Mouse (Mus musculus) lung, postnatal 10 days (tissue): ENCODE data around the gene Mrtfb.

ENCODE experiments used
- DNase-seq: peaks from one replicate; pipeline ENCODE4 v3.0.0; 2021

The Mrtfb gene

GRCm38 (mm10) chr16:13445461-13445860 is 189.2 kb downstream of the Mrtfb start:
- peak; percentile 32 for DNase-seq

- DNase-seq: peak; percentile 52
Measured at GRCm38 (mm10) chr16:13446488-13446887, 190.2 kb downstream of the Mrtfb start.

- DNase-seq: no peak
Measured at GRCm38 (mm10) chr16:13446971-13447283, 190.6 kb downstream of the Mrtfb start.

- DNase-seq: peak; percentile 70
Measured at GRCm38 (mm10) chr16:13447284-13448050, 191.2 kb downstream of the Mrtfb start.

- DNase-seq: peak; percentile 50
Measured at GRCm38 (mm10) chr16:13448051-13448705, 191.9 kb downstream of the Mrtfb start.

GRCm38 (mm10) chr16:13448706-13449090 is 192.4 kb downstream of the Mrtfb start:
- no peak for DNase-seq

GRCm38 (mm10) chr16:13449491-13449890 is 193.2 kb downstream of the Mrtfb start:
- no peak for DNase-seq

- DNase-seq: no peak
Measured at GRCm38 (mm10) chr16:13450831-13451230, 194.6 kb downstream of the Mrtfb start.

GRCm38 (mm10) chr16:13451991-13452390 is 195.7 kb downstream of the Mrtfb start:
- no peak for DNase-seq

GRCm38 (mm10) chr16:13452661-13453060 is 196.4 kb downstream of the Mrtfb start:
- DNase-seq: no peak

- no peak for DNase-seq
Measured at GRCm38 (mm10) chr16:13454026-13454600, 197.8 kb downstream of the Mrtfb start.

GRCm38 (mm10) chr16:13455560-13455959 is 199.3 kb downstream of the Mrtfb start:
- DNase-seq: no peak

- no peak for DNase-seq
Measured at GRCm38 (mm10) chr16:13458556-13458955, 202.3 kb downstream of the Mrtfb start.

GRCm38 (mm10) chr16:13460071-13460470 is 203.8 kb downstream of the Mrtfb start:
- no peak for DNase-seq

GRCm38 (mm10) chr16:13460777-13461408 is 204.6 kb downstream of the Mrtfb start:
- DNase-seq: no peak

GRCm38 (mm10) chr16:13464662-13465061 is 208.4 kb downstream of the Mrtfb start:
- DNase-seq: no peak
